Mouse (Mus musculus): ENCODE results near the gene Mgat5. TPM values are rescaled to one million over a fixed set of nuclear protein-coding genes. Genes with fewer than 3 reads are reported as not detected.

Gene Mgat5
- polyA plus RNA-seq, 1 experiment from 2014 or later = 12.6 TPM

- 69% methylated on average over 3 of the region's 3 CpGs for WGBS
- no peak overlapping the region for H3K4me2 ChIP-seq (replicated peaks)
- H3K9me3 ChIP-seq = no peaks in the 10 kb centered on the region
- H3K4me3 ChIP-seq = no peak overlapping the region
- no peaks in the 10 kb centered on the region for H3K36me3 ChIP-seq
- no peaks in the 10 kb centered on the region for H3K4me1 ChIP-seq
- ATAC-seq (replicated peaks) = no peak
- H3K27me3 ChIP-seq = no peaks in the 10 kb centered on the region
- H3K27ac ChIP-seq (replicated peaks) = no peak overlapping the region
- H3K9ac ChIP-seq (replicated peaks) = no peak overlapping the region
Measured at GRCm38 (mm10) chr1:127269343-127269742, 64.5 kb downstream of the Mgat5 start.

- no peaks in the 10 kb centered on the region for H3K9me3 ChIP-seq
- no peaks in the 10 kb centered on the region for H3K27me3 ChIP-seq
- H3K4me3 ChIP-seq = no peak overlapping the region
- no peak for ATAC-seq (replicated peaks)
- no peak overlapping the region for H3K9ac ChIP-seq (replicated peaks)
- H3K4me1 ChIP-seq = no peaks in the 10 kb centered on the region
- H3K4me2 ChIP-seq (replicated peaks) = no peak overlapping the region
- 83% methylated on average over 13 of the region's 13 CpGs for WGBS
- 0 out of 2 replicates have a peak overlapping the region, but pooled peaks have one; percentile 2 for H3K27ac ChIP-seq (replicated peaks)
- H3K36me3 ChIP-seq = no peaks in the 10 kb centered on the region
Measured at GRCm38 (mm10) chr1:127270273-127271020, 65.6 kb downstream of the Mgat5 start.

- H3K4me3 ChIP-seq = no peak overlapping the region
- H3K36me3 ChIP-seq = no peaks in the 10 kb centered on the region
- no peak for ATAC-seq (replicated peaks)
- 90% methylated on average over 4 of the region's 4 CpGs for WGBS
- H3K9ac ChIP-seq (replicated peaks) = no peak overlapping the region
- no peaks in the 10 kb centered on the region for H3K27me3 ChIP-seq
- H3K9me3 ChIP-seq = no peaks in the 10 kb centered on the region
- no peak overlapping the region for H3K4me2 ChIP-seq (replicated peaks)
- no peak overlapping the region for H3K27ac ChIP-seq (replicated peaks)
- no peaks in the 10 kb centered on the region for H3K4me1 ChIP-seq
Measured at GRCm38 (mm10) chr1:127271156-127271555, 66.3 kb downstream of the Mgat5 start.

GRCm38 (mm10) chr1:127273363-127273762 lies 68.5 kb downstream of the Mgat5 start:
- Histone ChIP-seq H3K4me2 (replicated peaks) (no peak overlapping the region), H3K9me3 (no peaks in the 10 kb centered on the region), H3K27me3 (no peaks in the 10 kb centered on the region), H3K4me1 (no peaks in the 10 kb centered on the region), H3K27ac (replicated peaks) (no peak overlapping the region), H3K36me3 (no peaks in the 10 kb centered on the region), H3K4me3 (no peak overlapping the region), H3K9ac (replicated peaks) (no peak overlapping the region)
- no peak for ATAC-seq (replicated peaks)
- WGBS = 94% methylated on average over 5 of the region's 5 CpGs

- no peaks in the 10 kb centered on the region for H3K9me3 ChIP-seq
- no peak for ATAC-seq (replicated peaks)
- no peaks in the 10 kb centered on the region for H3K4me1 ChIP-seq
- H3K4me2 ChIP-seq (replicated peaks) = no peak overlapping the region
- no peak overlapping the region for H3K4me3 ChIP-seq
- 93% methylated on average over 3 of the region's 3 CpGs for WGBS
- no peaks in the 10 kb centered on the region for H3K36me3 ChIP-seq
- H3K27ac ChIP-seq (replicated peaks) = no peak overlapping the region
- no peak overlapping the region for H3K9ac ChIP-seq (replicated peaks)
- H3K27me3 ChIP-seq = no peaks in the 10 kb centered on the region
Measured at GRCm38 (mm10) chr1:127275572-127276324, 70.9 kb downstream of the Mgat5 start.

GRCm38 (mm10) chr1:127278067-127278466 lies 73.3 kb downstream of the Mgat5 start:
- Histone ChIP-seq H3K9me3 (no peaks in the 10 kb centered on the region), H3K4me2 (replicated peaks) (no peak overlapping the region), H3K4me1 (no peaks in the 10 kb centered on the region), H3K27ac (replicated peaks) (no peak overlapping the region), H3K36me3 (no peaks in the 10 kb centered on the region), H3K4me3 (no peak overlapping the region), H3K9ac (replicated peaks) (no peak overlapping the region), H3K27me3 (no peaks in the 10 kb centered on the region)
- ATAC-seq (replicated peaks) = no peak
- 95% methylated on average over 3 of the region's 3 CpGs for WGBS

- 100% methylated on average over 1 of the region's 1 CpGs for WGBS
- no peaks in the 10 kb centered on the region for H3K4me1 ChIP-seq
- H3K9me3 ChIP-seq = no peaks in the 10 kb centered on the region
- no peak for ATAC-seq (replicated peaks)
- no peak overlapping the region for H3K27ac ChIP-seq (replicated peaks)
- H3K4me3 ChIP-seq = no peak overlapping the region
- no peaks in the 10 kb centered on the region for H3K27me3 ChIP-seq
- no peak overlapping the region for H3K9ac ChIP-seq (replicated peaks)
- no peaks in the 10 kb centered on the region for H3K36me3 ChIP-seq
- no peak overlapping the region for H3K4me2 ChIP-seq (replicated peaks)
Measured at GRCm38 (mm10) chr1:127280256-127280655, 75.4 kb downstream of the Mgat5 start.

GRCm38 (mm10) chr1:127284975-127285374 lies 80.2 kb downstream of the Mgat5 start:
- 22% methylated on average over 3 of the region's 3 CpGs for WGBS
- ATAC-seq (replicated peaks) = 0 out of 2 replicates have a peak, but pooled peaks have one; percentile 51

GRCm38 (mm10) chr1:127287505-127287904 lies 82.7 kb downstream of the Mgat5 start:
- 93% methylated on average over 6 of the region's 6 CpGs for WGBS
- H3K4me1 ChIP-seq = peaks cover 5% of the 10 kb centered on the region; the same call in 1 of the 2 replicates
- H3K36me3 ChIP-seq = no peaks in the 10 kb centered on the region
- no peak overlapping the region for H3K9ac ChIP-seq (replicated peaks)
- ATAC-seq (replicated peaks) = no peak
- no peaks in the 10 kb centered on the region for H3K27me3 ChIP-seq
- H3K4me2 ChIP-seq (replicated peaks) = no peak overlapping the region
- no peak overlapping the region for H3K4me3 ChIP-seq
- H3K9me3 ChIP-seq = no peaks in the 10 kb centered on the region
- H3K27ac ChIP-seq (replicated peaks) = no peak overlapping the region

More at GRCm38 (mm10) chr1:127284975-127285374, 80.2 kb downstream of the Mgat5 start:
- Histone ChIP-seq H3K4me3 (no peak overlapping the region), H3K27ac (replicated peaks) (no peak overlapping the region), H3K9ac (replicated peaks) (no peak overlapping the region), H3K9me3 (no peaks in the 10 kb centered on the region), H3K27me3 (no peaks in the 10 kb centered on the region), H3K4me1 (peaks cover 5% of the 10 kb centered on the region; the same call in 1 of the 2 replicates), H3K4me2 (replicated peaks) (no peak overlapping the region), H3K36me3 (no peaks in the 10 kb centered on the region)

- no peak for ATAC-seq (replicated peaks)
- Histone ChIP-seq H3K4me1 (peaks cover under 1% of the 10 kb centered on the region; the same call in 1 of the 2 replicates), H3K27ac (replicated peaks) (no peak overlapping the region), H3K4me3 (no peak overlapping the region), H3K9me3 (no peaks in the 10 kb centered on the region), H3K27me3 (no peaks in the 10 kb centered on the region), H3K4me2 (replicated peaks) (no peak overlapping the region), H3K9ac (replicated peaks) (no peak overlapping the region), H3K36me3 (no peaks in the 10 kb centered on the region)
- WGBS = 69% methylated on average over 9 of the region's 9 CpGs
Measured at GRCm38 (mm10) chr1:127290879-127291278, 86.1 kb downstream of the Mgat5 start.

GRCm38 (mm10) chr1:127291721-127292120 lies 86.9 kb downstream of the Mgat5 start:
- ATAC-seq (replicated peaks) = no peak
- Histone ChIP-seq H3K9me3 (no peaks in the 10 kb centered on the region), H3K4me1 (no peaks in the 10 kb centered on the region), H3K9ac (replicated peaks) (no peak overlapping the region), H3K4me2 (replicated peaks) (no peak overlapping the region), H3K36me3 (no peaks in the 10 kb centered on the region), H3K27ac (replicated peaks) (no peak overlapping the region), H3K27me3 (no peaks in the 10 kb centered on the region), H3K4me3 (no peak overlapping the region)

- no peak for ATAC-seq (replicated peaks)
Measured at GRCm38 (mm10) chr1:127293286-127293685, 88.5 kb downstream of the Mgat5 start.

More at GRCm38 (mm10) chr1:127293286-127293685, 88.5 kb downstream of the Mgat5 start:
- Histone ChIP-seq H3K27ac (replicated peaks) (no peak overlapping the region), H3K4me1 (no peaks in the 10 kb centered on the region), H3K9me3 (no peaks in the 10 kb centered on the region), H3K27me3 (no peaks in the 10 kb centered on the region), H3K36me3 (no peaks in the 10 kb centered on the region), H3K4me3 (no peak overlapping the region), H3K4me2 (replicated peaks) (no peak overlapping the region), H3K9ac (replicated peaks) (no peak overlapping the region)
- WGBS = 76% methylated on average over 5 of the region's 5 CpGs

All from forebrain, embryonic 15.5 days (tissue).